Mouse (Mus musculus) stomach, postnatal 0 days (tissue): ENCODE data around the gene Plscr5. TPM values are rescaled to one million over a fixed set of nuclear protein-coding genes. Genes with fewer than 3 reads are reported as not detected.

Source experiments
- ATAC-seq: fragments of 200-750 bp; cut with Nextera tagmentation; 2 replicates; pipeline ENCODE4 v1.8.0; 2017; ENCODE audit not compliant: low FRiP score, low TSS enrichment
- DNase-seq: peaks from one replicate; pipeline ENCODE4 v3.0.0-alpha.2; 2016; ENCODE audit warnings: low spot score
- H3K27ac ChIP-seq: fragments of 300-500 bp; sonication (generic); replicated peaks from 2 replicates; pipeline ENCODE4 v1.5.1; 2014; ENCODE audit warnings: mild to moderate bottlenecking, control low read depth
- H3K27me3 ChIP-seq: fragments of 300-500 bp; sonication (generic); 2 replicates; pipeline ENCODE4 v1.6.1; 2014; ENCODE audit warnings: low read length; ENCODE audit not compliant: control insufficient read depth, insufficient read depth
- H3K36me3 ChIP-seq: fragments of 300-500 bp; sonication (generic); 2 replicates; pipeline ENCODE4 v1.6.1; 2014; ENCODE audit warnings: low read length, mixed read lengths; ENCODE audit not compliant: control insufficient read depth, insufficient read depth
- H3K4me1 ChIP-seq: fragments of 300-500 bp; sonication (generic); replicated peaks from 2 replicates; pipeline ENCODE4 v1.6.1; 2014; ENCODE audit warnings: antibody characterized with exemption; ENCODE audit not compliant: control insufficient read depth, insufficient read depth
- H3K4me2 ChIP-seq: fragments of 300-500 bp; sonication (generic); replicated peaks from 2 replicates; pipeline ENCODE4 v1.6.1; 2014; ENCODE audit warnings: low read depth, mild to moderate bottlenecking, control low read depth, moderate library complexity
- H3K4me3 ChIP-seq: fragments of 300-500 bp; sonication (generic); 2 replicates; pipeline ENCODE4 v1.5.1; 2014; ENCODE audit warnings: low read depth, low read length, control low read depth
- H3K9ac ChIP-seq: fragments of 300-500 bp; sonication (generic); 2 replicates; pipeline ENCODE4 v1.6.1; 2014; ENCODE audit warnings: mild to moderate bottlenecking, low read length, control low read depth, mixed read lengths
- H3K9me3 ChIP-seq: fragments of 300-500 bp; sonication (generic); 2 replicates; pipeline ENCODE4 v1.6.1; 2016; ENCODE audit warnings: low read length; ENCODE audit not compliant: control insufficient read depth
- CTCF ChIP-seq: IDR thresholded peaks from 2 replicates; pipeline ENCODE4 v1.5.1; 2016; ENCODE audit warnings: antibody characterized with exemption, low read depth, mild to moderate bottlenecking, moderate library complexity
- EP300 ChIP-seq: optimal IDR thresholded peaks from 2 replicates; pipeline ENCODE3; 2016; ENCODE audit warnings: antibody characterized with exemption
- WGBS: fragments of 180-500 bp; shearing (Covaris S2); extraction: QIAGEN DNeasy Blood & Tissue Kit; methylation state at CpG from one replicate; pipeline ENCODE4 v1.1.7; 2014; 5-methylcytosine and 5-hydroxymethylcytosine counted together
- polyA plus RNA-seq: library from polyadenylated mRNA; unstranded; fragments of >200 nt; fragmentation: Nextera tagmentation; extraction: Ambion mirVana; gene quantifications from 2 replicates; pipeline ENCODE4 v1.2.1, GENCODE M21; 2015

Plscr5 gene
- polyA plus RNA-seq, 1 experiment from 2014 or later = not detected

- 24% methylated on average over 3 of the region's 3 CpGs for WGBS
- H3K9me3 ChIP-seq = no peaks in the 10 kb centered on the region
Measured at GRCm38 (mm10) chr9:92220151-92220550, 27.4 kb downstream of the Plscr5 start.

DNA sequence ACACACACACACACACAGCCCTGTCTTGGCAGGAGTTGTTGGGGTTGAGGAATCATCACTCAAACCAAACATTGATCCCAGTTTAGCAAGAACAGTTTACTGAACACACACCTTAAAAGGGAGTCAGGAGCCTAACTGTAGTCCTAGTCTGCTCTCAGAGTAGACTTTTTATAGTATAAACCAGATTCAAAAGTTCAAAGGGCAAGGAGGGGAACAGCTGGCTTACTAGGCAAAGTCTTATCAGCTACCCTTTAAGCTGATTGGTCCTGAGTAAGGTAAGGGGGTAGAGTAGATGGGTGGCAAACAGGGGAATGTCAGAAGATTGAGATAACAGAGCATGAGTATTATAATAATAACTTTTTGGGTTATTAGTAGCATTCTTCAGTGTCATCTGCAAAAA is 28.7 kb downstream of the Plscr5 start:
- ATAC-seq (no peak), DNase-seq (no peak)
- Histone ChIP-seq H3K9me3 (no peaks in the 10 kb centered on the region), H3K9ac (no peak overlapping the region), H3K4me3 (no peak overlapping the region), H3K4me2 (no peak overlapping the region), H3K4me1 (no peaks in the 10 kb centered on the region), H3K27ac (no peak overlapping the region), H3K27me3 (no peaks in the 10 kb centered on the region), H3K36me3 (no peaks in the 10 kb centered on the region)
- TF ChIP-seq CTCF = no peak
- TF ChIP-seq EP300 = no peak

More at GRCm38 (mm10) chr9:92220151-92220550, 27.4 kb downstream of the Plscr5 start:
- Histone ChIP-seq H3K4me2 (no peak overlapping the region), H3K4me3 (no peak overlapping the region), H3K9ac (no peak overlapping the region), H3K36me3 (no peaks in the 10 kb centered on the region), H3K27ac (no peak overlapping the region), H3K4me1 (no peaks in the 10 kb centered on the region), H3K27me3 (no peaks in the 10 kb centered on the region)
- no peak for ATAC-seq
- DNase-seq = no peak
- TF ChIP-seq CTCF (no peak), EP300 (no peak)

DNA sequence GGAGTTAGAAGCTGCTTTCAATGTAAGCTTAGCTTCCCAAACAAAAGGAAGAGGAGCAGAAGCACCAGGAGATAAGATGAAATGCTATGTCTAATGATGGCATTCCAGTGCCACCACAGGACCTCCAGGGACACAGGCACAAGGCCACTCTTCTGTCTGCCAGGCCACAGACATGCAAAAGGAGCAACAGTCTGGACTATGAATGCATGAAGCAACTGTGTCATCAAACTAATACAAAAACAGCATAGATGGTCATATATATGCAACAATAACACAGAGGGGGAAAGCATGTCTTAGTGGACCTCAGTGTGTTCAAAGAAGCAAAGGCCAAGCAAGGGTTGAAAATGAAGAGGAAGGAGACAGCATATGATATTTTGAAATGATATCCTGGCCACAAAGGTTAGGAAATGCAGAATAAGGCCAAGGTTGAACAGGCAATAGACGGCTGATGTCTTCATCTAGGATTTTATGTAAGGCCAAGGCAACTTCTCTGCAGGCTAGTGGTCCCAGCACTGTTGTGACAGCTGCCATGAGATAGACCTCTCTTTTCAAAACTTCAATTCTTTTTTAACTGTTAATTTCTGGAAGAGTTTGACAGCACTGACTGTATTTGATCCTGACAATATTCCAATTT is 32.0 kb downstream of the Plscr5 start:
- no peaks in the 10 kb centered on the region for H3K4me1 ChIP-seq
- WGBS = 79% methylated on average over 1 of the region's 1 CpGs
- no peak overlapping the region for H3K4me3 ChIP-seq
- DNase-seq (no peak), ATAC-seq (no peak)
- no peaks in the 10 kb centered on the region for H3K36me3 ChIP-seq
- no peak for TF ChIP-seq CTCF
- no peak for TF ChIP-seq EP300
- H3K9me3 ChIP-seq = no peaks in the 10 kb centered on the region
- H3K27me3 ChIP-seq = no peaks in the 10 kb centered on the region
- no peak overlapping the region for H3K9ac ChIP-seq
- H3K27ac ChIP-seq = no peak overlapping the region
- H3K4me2 ChIP-seq = no peak overlapping the region

GRCm38 (mm10) chr9:92226127-92226655 is 33.5 kb downstream of the Plscr5 start:
- Histone ChIP-seq H3K36me3 (no peaks in the 10 kb centered on the region), H3K4me3 (no peak overlapping the region), H3K9ac (no peak overlapping the region), H3K4me2 (no peak overlapping the region), H3K9me3 (no peaks in the 10 kb centered on the region), H3K4me1 (no peaks in the 10 kb centered on the region), H3K27ac (no peak overlapping the region), H3K27me3 (no peaks in the 10 kb centered on the region)
- no peak for TF ChIP-seq CTCF
- TF ChIP-seq EP300 = no peak
- DNase-seq (no peak), ATAC-seq (no peak)
- WGBS = 52% methylated on average over 3 of the region's 3 CpGs

DNA sequence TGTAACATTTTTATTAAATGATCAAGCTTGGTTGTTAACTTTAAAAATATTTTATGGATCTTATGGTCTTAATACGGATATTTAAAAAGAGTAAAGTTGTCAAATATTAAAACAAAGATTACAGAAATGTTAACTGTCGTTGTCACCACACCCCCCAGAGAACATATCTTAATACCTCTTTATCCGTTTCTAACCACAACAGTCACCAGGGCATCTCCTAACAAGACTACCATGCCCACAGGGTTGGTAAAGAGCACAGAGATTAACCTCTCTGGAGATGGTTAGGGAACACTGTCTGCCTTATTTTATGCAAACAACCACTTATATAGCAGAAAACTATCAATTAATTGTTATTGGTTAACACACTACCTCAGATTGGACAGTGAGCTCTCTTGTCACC is 34.1 kb downstream of the Plscr5 start:
- H3K27me3 ChIP-seq = no peaks in the 10 kb centered on the region
- no peak overlapping the region for H3K27ac ChIP-seq
- ATAC-seq = no peak
- TF ChIP-seq CTCF (no peak), EP300 (no peak)
- no peak overlapping the region for H3K9ac ChIP-seq
- no peak overlapping the region for H3K4me2 ChIP-seq
- no peaks in the 10 kb centered on the region for H3K9me3 ChIP-seq
- WGBS = 64% methylated on average over 3 of the region's 3 CpGs
- no peaks in the 10 kb centered on the region for H3K36me3 ChIP-seq
- H3K4me1 ChIP-seq = no peaks in the 10 kb centered on the region
- no peak overlapping the region for H3K4me3 ChIP-seq
- no peak for DNase-seq
